Mouse (Mus musculus) hindlimb bud, embryonic 11.5 days (tissue): ENCODE measurements at regions not wholly inside any gene's neighbourhood (a gene's known extent, or its start where the extent isn't known, plus 50 kb on each side); places are given as distances from the start of the nearest gene placed in this dataset.

Experiments used
- DNase-seq: peaks from one replicate; pipeline ENCODE4 v3.0.0-alpha.2; 2012; ENCODE audit warnings: low read depth, low spot score; ENCODE audit errors: extremely low spot score

GRCm38 (mm10) chr15:51551216-51551775, 2333.4 kb upstream of the Gm7489 start:
- no peak for DNase-seq

GRCm38 (mm10) chr15:51558215-51558614, 2326.5 kb upstream of the Gm7489 start:
- DNase-seq, result no peak

GRCm38 (mm10) chr15:51565543-51565942, 2319.2 kb upstream of the Gm7489 start:
- no peak for DNase-seq

GRCm38 (mm10) chr15:51570631-51571030, 2314.1 kb upstream of the Gm7489 start:
- DNase-seq, result no peak

GRCm38 (mm10) chr15:51574538-51575105, 2310.1 kb upstream of the Gm7489 start:
- no peak for DNase-seq

GRCm38 (mm10) chr15:51583636-51584035, 2301.1 kb upstream of the Gm7489 start:
- no peak for DNase-seq

- no peak for DNase-seq
These were observed 2298.6 kb upstream of the Gm7489 start for GRCm38 (mm10) chr15:51586146-51586545.

- no peak for DNase-seq
These were observed 2293.2 kb upstream of the Gm7489 start for GRCm38 (mm10) chr15:51591406-51592068.

- no peak for DNase-seq
These were observed 2292.7 kb upstream of the Gm7489 start for GRCm38 (mm10) chr15:51592069-51592435.

GRCm38 (mm10) chr15:51592511-51593498, 2291.9 kb upstream of the Gm7489 start:
- DNase-seq, result no peak

- no peak for DNase-seq
These were observed 2290.6 kb upstream of the Gm7489 start for GRCm38 (mm10) chr15:51594060-51594459.

- DNase-seq, result no peak
These were observed 2289.1 kb upstream of the Gm7489 start for GRCm38 (mm10) chr15:51595655-51596054.

GRCm38 (mm10) chr15:51597841-51598240, 2286.9 kb upstream of the Gm7489 start:
- DNase-seq, result no peak

GRCm38 (mm10) chr15:51601128-51601855, 2283.4 kb upstream of the Gm7489 start:
- DNase-seq, result no peak

- DNase-seq, result no peak
These were observed 2263.3 kb upstream of the Gm7489 start for GRCm38 (mm10) chr15:51621455-51621854.

GRCm38 (mm10) chr15:51627463-51627862, 2257.2 kb upstream of the Gm7489 start:
- DNase-seq, result no peak

GRCm38 (mm10) chr15:51628518-51628917, 2256.2 kb upstream of the Gm7489 start:
- no peak for DNase-seq

- no peak for DNase-seq
These were observed 2252.8 kb upstream of the Gm7489 start for GRCm38 (mm10) chr15:51631881-51632280.

GRCm38 (mm10) chr15:51633068-51633467, 2251.6 kb upstream of the Gm7489 start:
- no peak for DNase-seq

GRCm38 (mm10) chr15:51634726-51635125, 2250.0 kb upstream of the Gm7489 start:
- no peak for DNase-seq
